Mouse (Mus musculus) c-Kit-positive CD71-positive TER-119-positive erythroid progenitor cells, embryonic 14.5 days (primary cell): ENCODE results near the gene Smim14.

Source experiments
- DNase-seq: peaks from one replicate; pipeline ENCODE4 v3.0.0-alpha.2; 2013; ENCODE audit warnings: low spot score

The Smim14 gene

DNA sequence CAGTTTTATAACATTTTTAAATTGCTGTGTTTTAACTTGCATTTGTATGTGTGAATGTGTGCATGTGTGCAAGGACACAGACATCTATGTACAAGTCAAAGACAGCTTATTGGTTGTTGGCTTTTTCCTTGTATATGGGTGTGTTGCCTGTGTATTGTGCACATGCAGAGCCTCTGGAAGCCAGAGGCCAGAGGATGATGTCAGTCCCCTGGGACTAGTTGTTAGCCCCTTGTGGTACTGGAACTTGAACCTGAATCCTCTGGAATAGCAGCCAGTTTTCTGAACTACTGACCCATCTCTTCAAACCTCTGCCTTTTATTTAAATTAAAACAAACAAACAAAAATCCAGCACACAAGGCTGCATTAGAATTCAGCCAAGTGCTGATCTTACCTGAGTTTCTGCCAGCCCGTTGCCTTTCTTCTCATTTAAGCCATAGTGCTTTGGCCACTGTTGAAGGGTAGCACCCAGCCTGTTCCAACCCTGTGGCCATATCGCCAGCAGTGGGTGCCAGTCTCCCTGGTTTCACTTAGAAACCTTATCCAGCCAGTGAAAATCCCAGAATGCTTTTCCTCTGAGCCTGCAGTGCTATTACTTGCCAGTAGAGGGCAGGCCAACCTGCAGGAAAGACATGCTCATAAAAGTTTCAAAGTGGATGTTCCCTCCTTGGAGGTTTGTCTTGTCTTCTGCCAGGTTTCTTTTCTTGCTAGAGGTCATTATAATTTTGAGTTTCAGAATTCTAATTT, 135.6 kb downstream of the Smim14 start:
- peak; percentile 80 for DNase-seq
